Mouse (Mus musculus) ovary, postnatal 10 days (tissue): Measurements from ENCODE around the gene Col6a1.

Source experiments
- DNase-seq: peaks from one replicate; pipeline ENCODE4 v3.0.0; 2022; ENCODE audit warnings: low spot score

Gene Col6a1

DNA sequence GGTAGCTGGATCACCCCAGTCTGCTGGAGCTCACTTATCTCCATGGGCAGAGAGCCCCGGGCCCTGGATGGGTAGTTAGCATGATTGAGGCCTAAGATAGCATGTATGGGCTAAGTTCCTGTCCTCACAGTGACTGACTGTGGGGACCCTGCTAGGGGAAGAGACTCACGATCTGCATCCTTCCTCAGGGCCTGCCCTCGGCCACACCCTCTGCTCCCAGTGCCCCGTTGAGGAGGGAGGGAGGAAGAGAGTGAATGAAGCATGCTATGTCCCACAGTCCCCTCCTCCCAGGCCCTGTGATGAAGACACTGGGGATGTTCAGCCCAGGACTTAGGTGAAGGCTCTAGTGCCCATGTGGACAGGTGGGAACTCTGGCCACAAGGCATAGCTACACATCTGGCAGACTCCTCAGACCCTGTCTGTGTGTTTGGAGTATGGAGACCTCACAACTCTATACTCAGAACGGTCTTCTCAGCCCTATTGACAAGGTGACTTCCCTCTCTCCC is 1.7 kb downstream of the Col6a1 start:
- no peak for DNase-seq

DNA sequence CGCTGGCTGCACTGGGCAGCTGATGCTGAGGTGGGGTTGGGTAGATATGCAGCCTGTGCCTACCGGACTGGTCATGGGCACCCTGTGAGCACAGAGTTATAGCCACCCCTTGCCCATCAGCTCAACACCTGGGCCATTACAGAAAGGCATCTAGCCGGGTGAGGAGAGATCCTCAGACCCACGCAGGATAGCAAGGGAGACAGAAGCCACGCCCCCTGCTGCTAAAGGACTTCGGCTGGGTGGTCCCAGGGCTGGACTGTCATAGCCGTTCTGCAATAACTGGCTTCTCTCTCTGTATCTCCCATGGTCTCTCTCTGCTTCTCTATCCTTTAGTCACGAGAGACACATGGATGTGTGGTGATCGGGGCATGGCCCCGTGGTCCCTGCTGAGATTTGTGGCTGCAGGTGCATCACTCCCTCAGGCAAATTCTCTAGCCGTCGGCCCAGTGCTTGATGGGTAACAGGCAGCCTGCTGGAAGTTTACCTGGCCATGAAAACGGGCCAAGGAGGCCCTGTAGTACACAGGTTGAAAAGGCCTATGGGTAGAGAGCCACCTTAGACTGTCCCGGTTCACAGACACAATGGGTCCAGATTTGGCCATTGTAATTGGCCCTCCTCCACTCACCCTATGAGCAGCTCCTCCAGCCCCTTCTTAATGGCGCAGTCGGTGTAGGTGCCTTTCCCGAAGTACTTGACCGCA is 3.1 kb downstream of the Col6a1 start:
- DNase-seq = no peak

DNA sequence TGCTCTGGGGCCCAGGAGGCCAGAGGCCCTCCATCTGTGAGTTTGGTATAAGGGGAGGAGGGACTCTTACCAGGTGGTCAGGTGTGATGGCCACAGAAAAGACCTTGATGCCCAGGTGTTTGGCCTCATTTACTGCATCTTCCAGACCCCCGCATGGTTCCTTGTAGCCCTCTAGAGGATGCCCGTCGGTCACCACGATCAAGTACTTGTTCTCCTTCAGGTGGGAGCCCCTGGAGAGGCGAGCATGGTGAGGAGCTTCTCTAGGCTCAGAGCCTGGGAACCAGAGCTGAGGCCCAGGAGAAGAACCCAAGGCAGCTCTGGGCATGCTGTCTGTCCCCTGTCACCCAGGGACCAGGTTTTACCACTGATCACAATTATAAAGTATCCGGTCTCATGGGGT is 4.2 kb downstream of the Col6a1 start:
- DNase-seq = no peak

- DNase-seq = no peak
Measured at GRCm38 (mm10) chr10:76721216-76721615, 4.8 kb downstream of the Col6a1 start.

DNA sequence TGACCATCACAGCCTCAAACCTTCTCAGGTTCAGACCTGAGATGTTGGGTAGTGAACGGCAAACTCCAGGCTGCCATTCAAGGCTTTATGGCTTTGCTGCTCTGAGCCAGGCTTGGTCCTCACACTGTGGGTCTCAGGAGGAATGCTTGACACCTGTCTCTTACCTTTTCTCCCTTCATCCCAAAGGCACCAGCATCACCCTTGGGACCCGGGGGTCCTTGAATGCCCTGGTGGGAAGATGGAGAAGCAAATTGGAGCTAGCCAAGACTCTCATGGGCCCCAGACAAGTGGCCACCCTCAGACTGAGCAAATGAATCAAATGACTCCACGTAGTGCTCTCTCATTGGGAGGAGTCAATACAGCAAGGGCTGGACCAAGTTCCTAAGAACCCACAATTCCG is 8.3 kb downstream of the Col6a1 start:
- DNase-seq = no peak

DNA sequence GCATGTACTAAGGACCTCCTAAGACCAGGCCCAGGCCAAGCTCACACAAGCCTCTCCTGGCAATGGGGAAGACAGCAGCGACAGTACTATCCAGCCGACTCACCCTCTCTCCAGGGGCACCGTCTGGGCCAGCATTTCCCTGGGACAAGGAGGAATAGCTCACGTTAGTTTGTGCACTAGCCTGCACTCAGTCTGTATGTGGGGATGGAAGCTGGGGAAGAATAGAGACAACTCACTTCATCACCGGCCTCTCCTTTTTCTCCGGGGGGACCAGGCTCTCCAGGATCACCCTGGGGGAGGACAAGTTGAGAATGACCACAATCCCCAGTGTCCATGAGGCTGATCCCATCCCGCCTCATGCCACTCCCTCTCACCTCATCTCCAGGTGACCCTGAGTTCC is 8.9 kb downstream of the Col6a1 start:
- no peak for DNase-seq

- no peak for DNase-seq
Measured at GRCm38 (mm10) chr10:76714303-76714702, 11.7 kb downstream of the Col6a1 start.

DNA sequence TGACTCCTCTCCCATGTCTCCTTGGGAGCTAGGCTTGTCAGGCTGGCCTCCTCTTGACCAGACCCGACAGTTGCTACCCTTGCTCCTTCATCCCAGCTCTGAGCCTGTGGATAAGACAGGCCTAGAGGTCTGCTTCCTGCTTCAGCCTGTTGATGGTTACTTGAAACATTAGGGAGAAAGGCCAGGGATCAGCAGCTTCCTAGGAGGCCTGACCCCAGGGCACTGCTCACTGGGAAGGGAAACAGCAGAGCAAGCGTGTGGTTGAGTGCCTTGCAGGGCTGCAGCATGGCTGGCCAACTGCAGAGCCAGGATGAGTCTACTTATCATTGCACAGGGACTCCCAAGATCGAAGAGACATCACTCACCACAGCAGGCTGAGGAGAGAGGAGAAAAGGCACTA is 13.5 kb downstream of the Col6a1 start:
- no peak for DNase-seq

- no peak for DNase-seq
Measured at GRCm38 (mm10) chr10:76711331-76711730, 14.6 kb downstream of the Col6a1 start.

- DNase-seq = no peak
Measured at GRCm38 (mm10) chr10:76708465-76708864, 17.5 kb downstream of the Col6a1 start.

DNA sequence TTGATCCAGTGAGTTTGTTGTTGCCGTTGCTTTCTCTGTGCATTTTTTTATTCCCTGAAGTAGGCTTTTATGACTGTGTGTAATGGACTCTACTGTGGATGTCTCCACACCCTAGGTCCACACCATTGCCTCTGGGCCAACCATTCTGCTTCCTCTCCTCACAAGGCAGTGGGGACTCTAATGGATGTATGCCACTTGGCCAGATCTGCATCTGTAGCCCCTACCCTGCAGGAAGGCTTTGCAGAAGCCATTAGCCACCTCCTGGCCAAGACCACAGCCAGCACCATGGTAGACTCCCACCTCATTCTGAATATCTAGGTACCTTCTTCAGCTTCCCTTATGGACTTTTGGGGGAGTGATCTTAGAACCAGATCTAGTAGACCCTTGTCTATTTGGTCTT is 18.4 kb downstream of the Col6a1 start:
- no peak for DNase-seq

DNA sequence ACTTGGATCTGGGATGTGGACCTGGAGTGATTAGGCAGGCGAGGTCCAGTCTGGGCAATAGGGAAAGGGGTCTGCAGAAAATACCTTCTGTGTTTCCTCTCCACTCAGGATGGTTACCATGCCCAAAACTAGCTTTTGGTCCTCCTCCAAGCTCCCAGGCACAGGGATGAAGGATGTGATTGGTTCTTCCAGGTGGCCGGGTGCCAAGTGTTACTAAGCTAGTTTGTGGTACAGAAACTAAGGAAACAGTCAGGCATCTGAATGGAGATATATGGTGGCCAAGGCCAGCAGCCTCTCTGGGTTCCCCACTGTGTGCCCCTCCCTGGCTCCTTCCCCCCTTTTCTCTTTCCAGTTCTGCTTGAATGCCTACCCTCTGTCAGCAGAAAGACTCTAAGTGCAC is 19.0 kb downstream of the Col6a1 start:
- no peak for DNase-seq

- DNase-seq = no peak
Measured at GRCm38 (mm10) chr10:76704358-76704757, 21.6 kb downstream of the Col6a1 start.

DNA sequence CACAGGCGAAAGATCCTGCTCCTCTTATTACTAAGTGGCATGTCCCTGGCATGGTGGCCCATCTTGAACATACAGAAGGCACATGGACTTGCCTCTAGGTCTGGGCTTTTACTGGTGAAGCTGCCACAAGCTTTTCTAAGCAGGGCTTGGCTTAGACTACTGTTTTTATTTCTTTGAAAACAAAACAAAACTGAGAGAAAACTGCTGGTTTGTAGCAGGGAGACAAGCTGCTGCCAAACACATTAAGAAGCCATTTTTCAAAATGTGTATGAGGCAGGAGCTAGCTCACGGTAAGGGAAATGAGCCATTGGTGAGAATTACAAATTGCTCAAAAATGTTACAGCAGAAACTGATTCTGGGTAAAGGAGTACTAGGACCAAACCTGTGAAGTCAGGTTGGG is 24.5 kb downstream of the Col6a1 start:
- no peak for DNase-seq

DNA sequence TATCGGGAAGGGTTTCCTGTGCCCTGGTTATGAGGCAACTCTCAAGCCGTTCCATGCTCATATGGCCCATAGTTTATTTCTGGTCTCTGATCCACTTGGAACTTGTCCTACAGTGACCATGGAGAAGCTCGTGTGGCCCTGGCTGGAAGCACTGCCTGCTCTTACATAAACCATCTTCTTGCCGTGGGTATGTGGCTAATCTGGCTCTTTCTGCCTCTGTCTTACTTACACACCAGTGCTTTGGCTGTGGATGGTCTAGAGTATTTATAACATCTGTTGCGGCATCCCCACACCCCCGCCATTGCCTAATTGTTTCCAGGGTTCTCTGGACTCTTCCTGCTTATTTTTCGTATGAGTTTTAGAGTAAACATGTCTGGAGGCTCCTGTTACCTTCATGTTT is 26.2 kb downstream of the Col6a1 start:
- no peak for DNase-seq

- no peak for DNase-seq
Measured at GRCm38 (mm10) chr10:76695283-76695885, 30.6 kb downstream of the Col6a1 start.

GRCm38 (mm10) chr10:76694765-76695164 is 31.2 kb downstream of the Col6a1 start:
- no peak for DNase-seq

- no peak for DNase-seq
Measured at GRCm38 (mm10) chr10:76693446-76693845, 32.5 kb downstream of the Col6a1 start.

DNA sequence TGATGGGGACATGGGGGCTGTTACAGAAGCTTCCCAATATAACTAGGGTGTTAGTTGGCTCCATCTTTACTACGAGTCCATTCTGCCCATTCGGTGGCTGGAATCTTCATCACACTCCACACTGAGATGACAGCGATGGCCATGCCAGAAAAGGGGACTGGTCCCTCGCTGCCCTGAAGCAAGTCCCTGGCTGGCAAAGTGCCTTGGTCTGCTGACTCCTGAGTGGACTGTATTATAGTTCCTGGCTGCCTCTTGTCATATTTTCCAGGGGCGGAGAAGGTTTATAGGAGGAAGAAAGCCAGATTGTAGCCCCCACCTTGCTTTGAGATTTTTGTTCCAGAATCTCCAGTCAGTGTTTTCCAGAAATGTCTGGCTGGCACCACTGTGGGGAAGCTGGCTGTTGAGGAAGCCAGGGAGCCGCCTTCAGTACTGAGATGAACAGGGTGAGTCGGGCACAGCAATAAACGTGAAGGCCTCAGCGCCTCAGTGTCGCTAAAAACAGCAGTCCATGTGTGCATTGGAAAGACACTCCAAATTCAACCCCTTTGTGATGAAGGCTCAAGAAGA is 40.4 kb downstream of the Col6a1 start:
- no peak for DNase-seq

GRCm38 (mm10) chr10:76683977-76684376 is 42.0 kb downstream of the Col6a1 start:
- no peak for DNase-seq

- DNase-seq = no peak
Measured at GRCm38 (mm10) chr10:76683461-76683860, 42.5 kb downstream of the Col6a1 start.

- no peak for DNase-seq
Measured at GRCm38 (mm10) chr10:76681882-76682281, 44.1 kb downstream of the Col6a1 start.
